Mouse (Mus musculus) right cerebral cortex, postnatal 4 days (tissue): Measurements from ENCODE around the gene Ank3.

ENCODE experiments used
- DNase-seq: peaks from one replicate; pipeline ENCODE4 v3.0.0-alpha.2; 2022

The Ank3 gene

GRCm38 (mm10) chr10:69728876-69729275 lies 330.3 kb downstream of the Ank3 start:
- no peak for DNase-seq

- DNase-seq: no peak
These were observed 331.8 kb downstream of the Ank3 start for GRCm38 (mm10) chr10:69730351-69730871.

- no peak for DNase-seq
These were observed 332.8 kb downstream of the Ank3 start for GRCm38 (mm10) chr10:69731341-69731740.

GRCm38 (mm10) chr10:69731863-69732262 lies 333.3 kb downstream of the Ank3 start:
- DNase-seq: no peak

- DNase-seq: no peak
These were observed 337.7 kb downstream of the Ank3 start for GRCm38 (mm10) chr10:69736241-69736640.

- DNase-seq: no peak
These were observed 340.2 kb downstream of the Ank3 start for GRCm38 (mm10) chr10:69738741-69739271.

GRCm38 (mm10) chr10:69742528-69742927 lies 344.0 kb downstream of the Ank3 start:
- DNase-seq: no peak

GRCm38 (mm10) chr10:69744181-69744580 lies 345.6 kb downstream of the Ank3 start:
- DNase-seq: no peak

- no peak for DNase-seq
These were observed 346.3 kb downstream of the Ank3 start for GRCm38 (mm10) chr10:69744871-69745270.

GRCm38 (mm10) chr10:69746322-69746721 lies 347.7 kb downstream of the Ank3 start:
- no peak for DNase-seq

GRCm38 (mm10) chr10:69746730-69747129 lies 348.2 kb downstream of the Ank3 start:
- no peak for DNase-seq

- DNase-seq: no peak
These were observed 352.8 kb downstream of the Ank3 start for GRCm38 (mm10) chr10:69751416-69751815.

- DNase-seq: no peak
These were observed 354.9 kb downstream of the Ank3 start for GRCm38 (mm10) chr10:69753464-69753863.

GRCm38 (mm10) chr10:69756956-69757672 lies 358.5 kb downstream of the Ank3 start:
- no peak for DNase-seq

GRCm38 (mm10) chr10:69762977-69763376 lies 364.4 kb downstream of the Ank3 start:
- no peak for DNase-seq

GRCm38 (mm10) chr10:69764402-69764801 lies 365.8 kb downstream of the Ank3 start:
- no peak for DNase-seq

GRCm38 (mm10) chr10:69777065-69777645 lies 378.6 kb downstream of the Ank3 start:
- DNase-seq: no peak

- no peak for DNase-seq
These were observed 379.2 kb downstream of the Ank3 start for GRCm38 (mm10) chr10:69777736-69778135.

GRCm38 (mm10) chr10:69779246-69779645 lies 380.7 kb downstream of the Ank3 start:
- no peak for DNase-seq

- no peak for DNase-seq
These were observed 382.9 kb downstream of the Ank3 start for GRCm38 (mm10) chr10:69781491-69781890.

- no peak for DNase-seq
These were observed 386.7 kb downstream of the Ank3 start for GRCm38 (mm10) chr10:69785235-69785634.

- DNase-seq: no peak
These were observed 387.1 kb downstream of the Ank3 start for GRCm38 (mm10) chr10:69785692-69786091.

- no peak for DNase-seq
These were observed 387.8 kb downstream of the Ank3 start for GRCm38 (mm10) chr10:69786220-69786993.
